Mouse (Mus musculus) regulatory T cell (primary cell): ENCODE results near the gene Xrra1.
"Not testable (repeated sequence)": the region's sequence is repeated elsewhere in the genome, so short reads cannot be mapped to it uniquely, and the experiment has no call there.

Experiments
- in situ Hi-C: fragments of 300-600 bp; cut with MboI, MseI; formaldehyde crosslinking; loops from one replicate; pipeline ENCODE4 v1.15.1; 2025; ENCODE audit warnings: high pct_unique_total_duplicates

The Xrra1 gene

GRCm38 (mm10) chr7:99945939-99946338 lies 87.0 kb downstream of the Xrra1 start:
- in situ Hi-C loops, result no loop called here

- in situ Hi-C loops, result no loop called here
These were observed 87.4 kb downstream of the Xrra1 start for GRCm38 (mm10) chr7:99946356-99946755.

- in situ Hi-C loops, result no loop called here
These were observed 88.4 kb downstream of the Xrra1 start for GRCm38 (mm10) chr7:99947329-99947728.

GRCm38 (mm10) chr7:99953442-99954098 lies 94.7 kb downstream of the Xrra1 start:
- in situ Hi-C loops, result no loop called here

GRCm38 (mm10) chr7:99954212-99954611 lies 95.3 kb downstream of the Xrra1 start:
- in situ Hi-C loops, result no loop called here

GRCm38 (mm10) chr7:99956095-99956494 lies 97.2 kb downstream of the Xrra1 start:
- in situ Hi-C loops, result no loop called here

- in situ Hi-C loops, result no loop called here
These were observed 98.5 kb downstream of the Xrra1 start for GRCm38 (mm10) chr7:99957226-99957965.

- in situ Hi-C loops, result not testable (repeated sequence)
These were observed 101.7 kb downstream of the Xrra1 start for GRCm38 (mm10) chr7:99960571-99960970.

GRCm38 (mm10) chr7:99961518-99961917 lies 102.6 kb downstream of the Xrra1 start:
- in situ Hi-C loops, result no loop called here

GRCm38 (mm10) chr7:99962536-99963236 lies 103.8 kb downstream of the Xrra1 start:
- in situ Hi-C loops, result no loop called here

- in situ Hi-C loops, result no loop called here
These were observed 104.4 kb downstream of the Xrra1 start for GRCm38 (mm10) chr7:99963237-99963860.

GRCm38 (mm10) chr7:99965020-99965841 lies 106.3 kb downstream of the Xrra1 start:
- in situ Hi-C loops, result no loop called here

- in situ Hi-C loops, result no loop called here
These were observed 107.2 kb downstream of the Xrra1 start for GRCm38 (mm10) chr7:99966011-99966721.
